Mouse (Mus musculus): ENCODE measurements at regions not wholly inside any gene's neighbourhood (a gene's known extent, or its start where the extent isn't known, plus 50 kb on each side); places are given as distances from the start of the nearest gene placed in this dataset.

DNA sequence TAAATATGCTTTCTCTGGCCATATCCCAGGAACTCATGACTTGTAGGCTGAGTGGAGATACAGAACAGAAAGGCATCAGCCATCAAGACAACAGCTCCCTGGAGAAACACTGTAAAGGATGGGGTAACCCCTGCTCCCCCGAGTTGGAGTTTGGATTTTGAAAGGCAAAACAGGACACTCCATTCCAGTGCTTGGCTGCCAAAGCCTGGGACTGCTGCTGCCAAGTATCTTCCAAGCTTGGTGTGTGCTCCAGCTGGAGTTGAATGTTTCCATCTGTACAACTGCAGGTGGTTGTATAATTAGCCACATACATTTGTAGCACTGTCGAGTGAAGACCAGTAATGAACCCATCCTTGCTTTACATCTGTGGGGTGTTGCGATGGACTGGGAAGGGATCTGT lies 62.1 kb downstream of the 4933412E24Rik start:
- Histone ChIP-seq H3K36me3 (ENCODE audit: control insufficient read depth, insufficient read depth) (no peaks in the 10 kb centered on the region), H3K27me3 (ENCODE audit: control insufficient read depth, insufficient read depth, insufficient read length) (peaks cover 5% of the 10 kb centered on the region), H3K4me3 (no peak overlapping the region), H3K4me2 (ENCODE audit: low read depth) (no peak overlapping the region), H3ac (ENCODE audit: control insufficient read depth, insufficient read length) (no peak overlapping the region), H3K79me2 (ENCODE audit: control insufficient read depth, insufficient read depth) (no peaks in the 10 kb centered on the region)
- TF ChIP-seq TCF12 (IDR thresholded peaks at IDR 0.05; ENCODE audit: insufficient read depth, poor library complexity, severe bottlenecking) (no peak), SRF (IDR thresholded peaks at IDR 0.05; ENCODE audit: control insufficient read depth, insufficient read length, low read depth) (no peak), MYOD1 (IDR thresholded peaks at IDR 0.05; ENCODE audit: control insufficient read depth in 1 of 3, insufficient read length in 2 of 3, low read depth in 2 of 3) (no peak), CEBPB (IDR thresholded peaks at IDR 0.05; ENCODE audit: insufficient read depth, poor library complexity, severe bottlenecking) (no peak), MAX (IDR thresholded peaks at IDR 0.05; ENCODE audit: low read depth) (no peak), POLR2A (IDR thresholded peaks at IDR 0.05; ENCODE audit: insufficient read length, low read depth) (no peak), MYOG (IDR thresholded peaks at IDR 0.05; ENCODE audit: control insufficient read depth in 1 of 3, insufficient read depth in 1 of 3, insufficient read length in 2 of 3, low read depth in 2 of 3) (no peak), E2F4 (IDR thresholded peaks at IDR 0.05; ENCODE audit: insufficient read depth) (no peak), TCF3 (IDR thresholded peaks at IDR 0.05; ENCODE audit: insufficient read length, low read depth) (no peak), POLR2AphosphoS2 (IDR thresholded peaks at IDR 0.05; ENCODE audit: insufficient read length, low read depth) (no peak), USF1 (IDR thresholded peaks at IDR 0.05; ENCODE audit: low read depth) (no peak), REST (IDR thresholded peaks at IDR 0.05; ENCODE audit: insufficient read depth, insufficient read length) (no peak)

GRCm38 (mm10) chr15:59953857-59954256 lies 62.6 kb downstream of the 4933412E24Rik start:
- H3ac ChIP-seq (ENCODE audit: control insufficient read depth, insufficient read length) = no peak overlapping the region
- H3K4me3 ChIP-seq = no peak overlapping the region
- H3K36me3 ChIP-seq (ENCODE audit: control insufficient read depth, insufficient read depth) = no peaks in the 10 kb centered on the region
- H3K27me3 ChIP-seq (ENCODE audit: control insufficient read depth, insufficient read depth, insufficient read length) = peaks cover 5% of the 10 kb centered on the region
- peak overlapping the region; percentile 1 for H3K4me2 ChIP-seq (ENCODE audit: low read depth)
- H3K79me2 ChIP-seq (ENCODE audit: control insufficient read depth, insufficient read depth) = no peaks in the 10 kb centered on the region
- TF ChIP-seq SRF (IDR thresholded peaks at IDR 0.05; ENCODE audit: control insufficient read depth, insufficient read length, low read depth) (no peak), USF1 (IDR thresholded peaks at IDR 0.05; ENCODE audit: low read depth) (no peak), CEBPB (IDR thresholded peaks at IDR 0.05; ENCODE audit: insufficient read depth, poor library complexity, severe bottlenecking) (no peak), TCF3 (IDR thresholded peaks at IDR 0.05; ENCODE audit: insufficient read length, low read depth) (no peak), TCF12 (IDR thresholded peaks at IDR 0.05; ENCODE audit: insufficient read depth, poor library complexity, severe bottlenecking) (no peak), E2F4 (IDR thresholded peaks at IDR 0.05; ENCODE audit: insufficient read depth) (no peak), MYOG (IDR thresholded peaks at IDR 0.05; ENCODE audit: control insufficient read depth in 1 of 3, insufficient read depth in 1 of 3, insufficient read length in 2 of 3, low read depth in 2 of 3) (no peak), REST (IDR thresholded peaks at IDR 0.05; ENCODE audit: insufficient read depth, insufficient read length) (no peak)

DNA sequence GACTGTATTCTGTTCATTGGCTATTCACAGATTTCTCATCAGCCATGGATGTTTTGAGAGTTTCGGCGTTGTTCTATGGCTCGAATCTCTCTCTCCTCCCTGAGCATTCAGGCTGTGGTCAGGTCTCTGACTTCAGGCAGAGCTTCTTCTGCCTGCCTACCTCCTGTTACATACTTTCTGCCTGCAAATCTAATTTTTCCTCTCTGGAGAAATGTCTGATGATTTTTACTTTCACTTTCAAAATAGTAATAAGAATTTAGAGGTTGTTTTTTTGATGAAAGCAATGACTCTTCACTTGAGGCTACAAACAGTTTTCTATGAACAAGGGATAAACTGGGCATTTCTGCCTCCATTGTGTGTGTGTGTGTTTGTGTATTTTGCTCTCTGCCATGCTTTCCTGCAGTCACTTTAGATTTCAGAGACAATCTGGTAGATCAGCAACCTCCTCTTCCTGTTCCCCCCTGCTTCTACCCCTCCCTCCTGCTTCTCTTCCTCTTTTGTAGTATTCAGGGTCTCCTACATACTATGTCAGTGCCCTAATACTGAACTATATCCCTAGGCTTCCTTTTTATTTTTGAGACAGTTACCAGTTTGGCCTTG lies 65.7 kb downstream of the 4933412E24Rik start:
- Histone ChIP-seq H3ac (ENCODE audit: control insufficient read depth, insufficient read length) (no peak overlapping the region), H3K79me2 (ENCODE audit: control insufficient read depth, insufficient read depth) (no peaks in the 10 kb centered on the region), H3K4me3 (peak overlapping the region; percentile 2), H3K36me3 (ENCODE audit: control insufficient read depth, insufficient read depth) (no peaks in the 10 kb centered on the region), H3K27me3 (ENCODE audit: control insufficient read depth, insufficient read depth, insufficient read length) (no peaks in the 10 kb centered on the region), H3K4me2 (ENCODE audit: low read depth) (peak overlapping the region; percentile 91)
- TF ChIP-seq USF1 (IDR thresholded peaks at IDR 0.05; ENCODE audit: low read depth) = no peak
- no peak for TF ChIP-seq POLR2AphosphoS2 (IDR thresholded peaks at IDR 0.05; ENCODE audit: insufficient read length, low read depth)
- TF ChIP-seq TCF3 (IDR thresholded peaks at IDR 0.05; ENCODE audit: insufficient read length, low read depth) = no peak
- no peak for TF ChIP-seq POLR2A (IDR thresholded peaks at IDR 0.05; ENCODE audit: insufficient read length, low read depth)
- no peak for TF ChIP-seq TCF12 (IDR thresholded peaks at IDR 0.05; ENCODE audit: insufficient read depth, poor library complexity, severe bottlenecking)
- TF ChIP-seq MAX (IDR thresholded peaks at IDR 0.05; ENCODE audit: low read depth) = no peak
- no peak for TF ChIP-seq SRF (IDR thresholded peaks at IDR 0.05; ENCODE audit: control insufficient read depth, insufficient read length, low read depth)
- TF ChIP-seq REST (IDR thresholded peaks at IDR 0.05; ENCODE audit: insufficient read depth, insufficient read length) = no peak

DNA sequence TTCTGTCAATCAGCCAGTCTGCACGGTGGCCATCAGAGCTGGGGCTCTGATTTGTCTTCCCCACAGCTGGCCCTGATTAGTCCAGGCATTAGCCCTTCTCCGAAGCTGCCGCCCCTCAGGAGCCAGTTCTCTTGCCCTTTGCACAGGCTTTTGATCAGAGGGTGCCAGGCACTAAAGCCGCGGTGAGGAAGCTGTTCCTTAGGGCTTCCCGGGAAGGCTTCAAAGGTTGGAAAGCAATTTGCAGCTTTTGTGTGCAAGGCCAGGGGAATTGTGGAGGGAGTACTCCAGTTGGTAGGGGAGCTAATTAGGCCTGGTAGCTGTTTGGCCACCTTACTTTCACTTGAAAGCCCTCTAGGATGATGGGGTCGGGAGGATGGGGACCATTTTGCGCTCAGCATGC lies 71.2 kb downstream of the 4933412E24Rik start:
- no peak overlapping the region for H3ac ChIP-seq (ENCODE audit: control insufficient read depth, insufficient read length)
- no peak overlapping the region for H3K4me2 ChIP-seq (ENCODE audit: low read depth)
- no peak for TF ChIP-seq REST (IDR thresholded peaks at IDR 0.05; ENCODE audit: insufficient read depth, insufficient read length)
- no peak for TF ChIP-seq TCF12 (IDR thresholded peaks at IDR 0.05; ENCODE audit: insufficient read depth, poor library complexity, severe bottlenecking)
- no peak for TF ChIP-seq E2F4 (IDR thresholded peaks at IDR 0.05; ENCODE audit: insufficient read depth)
- TF ChIP-seq MYOG (IDR thresholded peaks at IDR 0.05; ENCODE audit: control insufficient read depth in 1 of 3, insufficient read depth in 1 of 3, insufficient read length in 2 of 3, low read depth in 2 of 3) = no peak
- no peak for TF ChIP-seq SRF (IDR thresholded peaks at IDR 0.05; ENCODE audit: control insufficient read depth, insufficient read length, low read depth)
- no peak for TF ChIP-seq POLR2AphosphoS2 (IDR thresholded peaks at IDR 0.05; ENCODE audit: insufficient read length, low read depth)
- TF ChIP-seq CEBPB (IDR thresholded peaks at IDR 0.05; ENCODE audit: insufficient read depth, poor library complexity, severe bottlenecking) = no peak
- no peak for TF ChIP-seq MYOD1 (IDR thresholded peaks at IDR 0.05; ENCODE audit: control insufficient read depth in 1 of 3, insufficient read length in 2 of 3, low read depth in 2 of 3)
- no peak for TF ChIP-seq POLR2A (IDR thresholded peaks at IDR 0.05; ENCODE audit: insufficient read length, low read depth)
- TF ChIP-seq MAX (IDR thresholded peaks at IDR 0.05; ENCODE audit: low read depth) = no peak
- TF ChIP-seq USF1 (IDR thresholded peaks at IDR 0.05; ENCODE audit: low read depth) = no peak
- no peak for TF ChIP-seq TCF3 (IDR thresholded peaks at IDR 0.05; ENCODE audit: insufficient read length, low read depth)
- H3K36me3 ChIP-seq (ENCODE audit: control insufficient read depth, insufficient read depth) = no peaks in the 10 kb centered on the region
- no peak overlapping the region for H3K4me3 ChIP-seq
- no peaks in the 10 kb centered on the region for H3K79me2 ChIP-seq (ENCODE audit: control insufficient read depth, insufficient read depth)
- H3K27me3 ChIP-seq (ENCODE audit: control insufficient read depth, insufficient read depth, insufficient read length) = peaks cover 11% of the 10 kb centered on the region

Data from myocyte (in vitro differentiated cells).